ENCODE assay signal across 20 mouse cellular contexts in the genomic region with DNA sequence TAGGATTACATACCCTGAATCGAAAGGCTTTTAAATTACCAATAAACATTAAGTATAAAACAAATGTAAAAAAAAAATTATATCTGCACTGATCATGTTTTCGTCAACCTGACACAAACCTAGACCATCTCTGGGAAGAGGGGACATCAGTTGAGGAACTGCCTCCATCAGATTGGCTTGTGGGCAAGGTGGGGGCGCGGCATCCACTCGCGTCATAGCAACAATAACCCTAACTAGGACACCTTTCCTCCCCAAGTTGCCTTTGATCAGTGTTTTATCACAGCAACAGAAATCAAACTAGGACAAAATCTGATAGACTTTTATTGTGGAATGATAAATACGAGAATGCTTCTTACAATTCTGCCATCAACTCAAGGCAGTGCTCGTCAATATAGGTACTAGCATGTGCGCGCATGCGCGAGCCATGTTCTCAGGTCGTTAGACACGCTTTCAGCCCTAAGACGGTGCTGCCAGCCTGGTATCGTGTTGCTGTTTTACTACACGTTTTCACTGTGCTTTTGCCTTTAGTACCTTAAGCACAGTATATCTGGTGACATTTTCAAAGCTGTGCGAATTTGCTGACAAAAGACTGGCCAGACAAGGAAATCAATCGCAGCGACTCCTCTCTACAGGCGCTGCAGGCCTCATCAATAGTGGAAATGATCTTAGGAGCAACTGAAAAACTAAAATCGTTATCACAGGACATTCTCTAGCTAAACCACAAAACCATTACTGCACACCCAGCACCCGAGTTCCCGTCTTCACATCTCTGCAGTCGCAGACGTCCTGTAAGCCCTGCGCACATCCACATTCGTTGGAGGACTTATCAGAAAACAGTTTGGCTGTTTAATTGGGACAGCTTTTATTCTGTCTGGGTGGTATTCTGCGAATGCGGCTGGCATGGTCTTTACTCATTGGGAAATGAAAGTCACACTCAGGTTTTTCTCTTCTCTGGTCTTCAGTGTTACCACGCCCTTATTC. TPM values are rescaled to one million over a fixed set of nuclear protein-coding genes. Genes with fewer than 3 reads are reported as not detected.
DNase-seq lines count a peak whose midpoint lies in the region; ATAC-seq lines count a peak whose summit lies in the region.
"Had no signal": no experiment of that assay in that cellular context is flagged by ENCODE, and none has a peak within 500 bp of the region (broad histone marks: within the 10 kb centered on the region; RNA-seq: fewer than 3 reads in every experiment).

No protein-coding gene starts in this region.

- H3K4me3 ChIP-seq in liver, embryonic 13.5 days (replicated peaks) = no peak overlapping the region
- H3K4me3 ChIP-seq: embryonic facial prominence, embryonic 12.5 days; forebrain, embryonic 15.5 days; hindbrain, embryonic 15.5 days; midbrain, embryonic 15.5 days had no signal

- no peaks in the 10 kb centered on the region for H3K27me3 ChIP-seq in liver, embryonic 13.5 days
- H3K27me3 ChIP-seq: embryonic facial prominence, embryonic 12.5 days; forebrain, embryonic 15.5 days; hindbrain, embryonic 15.5 days; midbrain, embryonic 15.5 days had no signal

- intact Hi-C loops in heart, postnatal 25 days (cut with DNase I) = no loop called here

- no peaks in the 10 kb centered on the region for H3K9me3 ChIP-seq in liver, embryonic 13.5 days (replicated peaks)
- H3K9me3 ChIP-seq: embryonic facial prominence, embryonic 12.5 days; forebrain, embryonic 15.5 days; hindbrain, embryonic 15.5 days; midbrain, embryonic 15.5 days had no signal

- H3K27ac ChIP-seq in liver, embryonic 13.5 days = no peak overlapping the region
- H3K27ac ChIP-seq: embryonic facial prominence, embryonic 12.5 days; forebrain, embryonic 15.5 days; hindbrain, embryonic 15.5 days; macrophage; midbrain, embryonic 15.5 days had no signal

- peak; percentile 29; the same call in 1 of the 2 replicates for ATAC-seq in liver, embryonic 13.5 days (ENCODE audit: low read depth)
- ATAC-seq: forebrain, embryonic 15.5 days; midbrain, embryonic 15.5 days had no signal

- peak; percentile 75 for DNase-seq in heart, adult 11 months
- DNase-seq in heart, postnatal 25 days (ENCODE audit: low spot score) = no peak
- DNase-seq in CD4-positive helper T cell, adult 2 months (ENCODE audit: low read depth, low spot score) = peak; percentile 59
- DNase-seq in R1 (ENCODE audit: low read depth, low spot score) = peak; percentile 72
- no peak for DNase-seq in liver, embryonic 13.5 days
- no peak for DNase-seq in adrenal gland, postnatal 10 days
- DNase-seq in Muller cell, postnatal 12 days (ENCODE audit: inconsistent ontology term) = no peak
- DNase-seq in frontal cortex, postnatal 10 days (ENCODE audit: low spot score in 2 of 2) = no peak
- DNase-seq: adrenal gland, postnatal 36 days; cerebellum, adult 2 months; heart, postnatal 10 days; kidney, adult 11 months; kidney, postnatal 14 days; lung, embryonic 14.5 days; spleen, adult 18-20 months had no signal

- H3K4me1 ChIP-seq in liver, embryonic 13.5 days (replicated peaks) = peaks cover 12% of the 10 kb centered on the region
- H3K4me1 ChIP-seq: forebrain, embryonic 15.5 days; hindbrain, embryonic 15.5 days had no signal

- peak overlapping the region; percentile 19; the same call in 1 of the 2 replicates for H3K4me2 ChIP-seq in liver, embryonic 13.5 days
- H3K4me2 ChIP-seq: embryonic facial prominence, embryonic 12.5 days; forebrain, embryonic 15.5 days; hindbrain, embryonic 15.5 days; lung, embryonic 14.5 days; midbrain, embryonic 15.5 days had no signal

- WGBS in liver, embryonic 13.5 days (ENCODE audit: insufficient replicate concordance) = 49% methylated on average over 31 of the region's 31 CpGs

- H3K9ac ChIP-seq in liver, embryonic 13.5 days = no peak overlapping the region
- H3K9ac ChIP-seq: embryonic facial prominence, embryonic 12.5 days; forebrain, embryonic 15.5 days; hindbrain, embryonic 15.5 days; lung, embryonic 14.5 days; midbrain, embryonic 15.5 days had no signal

- no peaks in the 10 kb centered on the region for H3K36me3 ChIP-seq in liver, embryonic 13.5 days
- H3K36me3 ChIP-seq: embryonic facial prominence, embryonic 12.5 days; forebrain, embryonic 15.5 days; hindbrain, embryonic 15.5 days; midbrain, embryonic 15.5 days had no signal

RNA-seq across cellular contexts. Expression of a gene that starts 11.7 kb away (rescaled TPM):
- total RNA-seq in heart, postnatal 25 days (2021) = 1 to 10 TPM; 7.3 to 8.6 TPM
- 54.8 and 67.3 TPM in 2 replicates for polyA plus RNA-seq in liver, embryonic 13.5 days (2015; fragmentation: Nextera tagmentation; extraction: Ambion mirVana)
- 10 to 100 TPM; 14.4 to 16.8 TPM for total RNA-seq in adrenal gland, postnatal 10 days (2021)

RNA-seq across cellular contexts. Expression of a gene that starts 41.7 kb away (rescaled TPM):
- total RNA-seq in heart, postnatal 25 days (2021) = 10 to 100 TPM; 48.1 to 56.8 TPM
- polyA plus RNA-seq in liver, embryonic 13.5 days (2015; fragmentation: Nextera tagmentation; extraction: Ambion mirVana) = 132 and 152 TPM in 2 replicates
- 100 to 1,000 TPM; 113 to 123 TPM for total RNA-seq in adrenal gland, postnatal 10 days (2021)

RNA-seq across cellular contexts. Expression of a gene that starts 58.0 kb away (rescaled TPM):
- total RNA-seq in heart, postnatal 25 days (2021) = 1 to 10 TPM; 7.4 to 7.5 TPM
- 2.7 and 3.2 TPM in 2 replicates for polyA plus RNA-seq in liver, embryonic 13.5 days (2015; fragmentation: Nextera tagmentation; extraction: Ambion mirVana)
- total RNA-seq in adrenal gland, postnatal 10 days (2021) = 10 to 100 TPM; 10.5 to 14.4 TPM

Comparison
In these comparisons a context has a peak if more than half of its experiments do, and no peak if none do; other contexts are left out.
1. DNase-seq: peak in heart, adult 11 months (single experiment), CD4-positive helper T cell, adult 2 months (single experiment) and R1 (single experiment); none in heart, postnatal 25 days (single experiment), liver, embryonic 13.5 days (single experiment), adrenal gland, postnatal 10 days (single experiment), Muller cell, postnatal 12 days (single experiment) and frontal cortex, postnatal 10 days (0 of 2).